Mouse (Mus musculus): ENCODE data around the gene Eif3g.

DNA sequence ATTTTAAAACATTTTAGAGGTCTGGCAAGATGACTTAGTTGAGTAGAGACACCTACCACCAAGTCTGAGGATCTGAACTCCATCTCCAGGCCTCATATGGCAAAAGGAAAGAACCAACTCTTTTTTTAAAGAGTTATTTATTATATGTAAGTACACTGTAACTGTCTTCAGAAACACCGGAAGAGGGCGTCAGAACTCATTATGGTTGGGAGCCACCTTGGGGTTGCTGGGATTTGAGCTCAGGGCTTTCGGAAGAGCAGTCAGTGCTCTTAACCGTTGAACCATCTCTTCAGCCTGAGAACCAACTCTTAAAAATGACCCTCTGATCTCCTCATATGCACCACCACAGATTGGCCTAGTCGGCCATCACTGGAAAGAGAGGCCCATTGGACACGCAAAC is 11.2 kb downstream of the Eif3g start:
- no peak for TF ChIP-seq POLR2A (IDR thresholded peaks at IDR 0.05; ENCODE audit: low read depth, low read length)
- TF ChIP-seq CTCF (IDR thresholded peaks at IDR 0.05; ENCODE audit: extremely low read depth, insufficient read depth, insufficient read length, insufficient replicate concordance), result no peak
